Mouse (Mus musculus): Measurements from ENCODE around the gene Lypd6.

GRCm38 (mm10) chr2:50066246-50066967 is at the start of gene Lypd6:
- no peak for TF ChIP-seq EP300 (IDR thresholded peaks at IDR 0.05; ENCODE audit: low read depth in 1 of 2, low read length in 2 of 2)
- TF ChIP-seq CHD2 (IDR thresholded peaks at IDR 0.05; ENCODE audit: low read length) = no peak
